Mouse (Mus musculus): ENCODE results near the gene Olfr1440.

GRCm38 (mm10) chr19:12442560-12442959 is 55.5 kb downstream of the Olfr1440 start:
- TF ChIP-seq CTCF (IDR thresholded peaks at IDR 0.05) = no peak
- TF ChIP-seq POLR2A (IDR thresholded peaks at IDR 0.05; ENCODE audit: insufficient read depth, low read depth, low read length) = no peak

All from heart, adult 2 months (tissue).